Mouse (Mus musculus) liver, embryonic 13.5 days (tissue): Measurements from ENCODE around the gene Kif1a. TPM values are rescaled to one million over a fixed set of nuclear protein-coding genes. Genes with fewer than 3 reads are reported as not detected.

Source experiments
- ATAC-seq: fragments of 200-750 bp; cut with Nextera tagmentation; 2 replicates; pipeline ENCODE4 v1.8.0; 2017; ENCODE audit warnings: low read depth, mild to moderate bottlenecking, moderate number of reproducible peaks, moderate library complexity
- DNase-seq: peaks from one replicate; pipeline ENCODE4 v3.0.0; 2022
- H3K27ac ChIP-seq: fragments of 300-500 bp; sonication (generic); 2 replicates; pipeline ENCODE4 v1.5.1; 2015; ENCODE audit warnings: moderate library complexity, mild to moderate bottlenecking, inconsistent platforms
- H3K27me3 ChIP-seq: fragments of 300-500 bp; sonication (generic); 2 replicates; pipeline ENCODE4 v1.6.1; 2015; ENCODE audit warnings: mild to moderate bottlenecking, inconsistent platforms
- H3K36me3 ChIP-seq: fragments of 300-500 bp; sonication (generic); 2 replicates; pipeline ENCODE4 v1.6.1; 2015; ENCODE audit warnings: mild to moderate bottlenecking, inconsistent platforms
- H3K4me1 ChIP-seq: fragments of 300-500 bp; sonication (generic); replicated peaks from 2 replicates; pipeline ENCODE4 v1.6.1; 2015; ENCODE audit warnings: inconsistent platforms
- H3K4me2 ChIP-seq: fragments of 300-500 bp; sonication (generic); 2 replicates; pipeline ENCODE4 v1.6.1; 2015; ENCODE audit warnings: inconsistent platforms, mild to moderate bottlenecking, moderate library complexity
- H3K4me3 ChIP-seq: fragments of 300-500 bp; sonication (generic); replicated peaks from 2 replicates; pipeline ENCODE4 v1.5.1; 2015; ENCODE audit warnings: mild to moderate bottlenecking, inconsistent platforms
- H3K9ac ChIP-seq: fragments of 300-500 bp; sonication (generic); 2 replicates; pipeline ENCODE4 v1.6.1; 2015; ENCODE audit warnings: mild to moderate bottlenecking, inconsistent platforms
- H3K9me3 ChIP-seq: fragments of 300-500 bp; sonication (generic); replicated peaks from 2 replicates; pipeline ENCODE4 v1.6.1; 2016; ENCODE audit warnings: inconsistent platforms
- WGBS: fragments of 180-500 bp; shearing (Covaris S2); methylation state at CpG from one replicate; pipeline ENCODE4 v1.1.7; 2015; ENCODE audit not compliant: insufficient replicate concordance; 5-methylcytosine and 5-hydroxymethylcytosine counted together
- polyA plus RNA-seq: library from polyadenylated mRNA; unstranded; fragments of >200 nt; fragmentation: Nextera tagmentation; extraction: Ambion mirVana; gene quantifications from 2 replicates; pipeline ENCODE4 v1.2.1, GENCODE M21; 2015

Gene Kif1a
- polyA plus RNA-seq, 1 experiment from 2014 or later, result 0.61 TPM

GRCm38 (mm10) chr1:93085136-93085535 lies 16.6 kb downstream of the Kif1a start:
- H3K9ac ChIP-seq, result no peak overlapping the region
- H3K9me3 ChIP-seq, result no peaks in the 10 kb centered on the region
- ATAC-seq, result no peak
- no peak overlapping the region for H3K4me2 ChIP-seq
- no peak for DNase-seq
- H3K4me3 ChIP-seq, result no peak overlapping the region
- no peaks in the 10 kb centered on the region for H3K4me1 ChIP-seq
- H3K27ac ChIP-seq, result no peak overlapping the region
- no peaks in the 10 kb centered on the region for H3K27me3 ChIP-seq
- H3K36me3 ChIP-seq, result no peaks in the 10 kb centered on the region
- 64% methylated on average over 6 of the region's 6 CpGs for WGBS

- ATAC-seq, result no peak
- no peak for DNase-seq
These were observed 18.1 kb downstream of the Kif1a start for GRCm38 (mm10) chr1:93083420-93084285.

GRCm38 (mm10) chr1:93082121-93082520 lies 19.6 kb downstream of the Kif1a start:
- Histone ChIP-seq H3K36me3 (no peaks in the 10 kb centered on the region), H3K9ac (no peak overlapping the region), H3K4me1 (no peaks in the 10 kb centered on the region), H3K27ac (no peak overlapping the region), H3K4me3 (no peak overlapping the region), H3K27me3 (no peaks in the 10 kb centered on the region), H3K9me3 (no peaks in the 10 kb centered on the region), H3K4me2 (no peak overlapping the region)
- 84% methylated on average over 8 of the region's 8 CpGs for WGBS
- ATAC-seq (no peak), DNase-seq (no peak)

More at GRCm38 (mm10) chr1:93083420-93084285, 18.1 kb downstream of the Kif1a start:
- Histone ChIP-seq H3K4me2 (no peak overlapping the region), H3K4me1 (no peaks in the 10 kb centered on the region), H3K4me3 (no peak overlapping the region), H3K36me3 (no peaks in the 10 kb centered on the region), H3K9me3 (no peaks in the 10 kb centered on the region), H3K27ac (no peak overlapping the region), H3K27me3 (no peaks in the 10 kb centered on the region), H3K9ac (no peak overlapping the region)
- 67% methylated on average over 12 of the region's 12 CpGs for WGBS

GRCm38 (mm10) chr1:93080930-93081589 lies 20.7 kb downstream of the Kif1a start:
- DNase-seq (peak; percentile 26), ATAC-seq (no peak)
- Histone ChIP-seq H3K9me3 (no peaks in the 10 kb centered on the region), H3K27ac (no peak overlapping the region), H3K4me1 (no peaks in the 10 kb centered on the region), H3K27me3 (no peaks in the 10 kb centered on the region), H3K36me3 (no peaks in the 10 kb centered on the region), H3K9ac (no peak overlapping the region), H3K4me2 (no peak overlapping the region), H3K4me3 (no peak overlapping the region)
- 58% methylated on average over 3 of the region's 3 CpGs for WGBS

- Histone ChIP-seq H3K4me1 (no peaks in the 10 kb centered on the region), H3K4me3 (no peak overlapping the region), H3K27me3 (no peaks in the 10 kb centered on the region), H3K27ac (no peak overlapping the region), H3K9ac (no peak overlapping the region), H3K4me2 (no peak overlapping the region), H3K36me3 (no peaks in the 10 kb centered on the region), H3K9me3 (no peaks in the 10 kb centered on the region)
- DNase-seq (no peak), ATAC-seq (no peak)
- 83% methylated on average over 3 of the region's 3 CpGs for WGBS
These were observed 22.1 kb downstream of the Kif1a start for GRCm38 (mm10) chr1:93079602-93080001.

GRCm38 (mm10) chr1:93072279-93072865 lies 29.4 kb downstream of the Kif1a start:
- no peak overlapping the region for H3K4me2 ChIP-seq
- H3K4me1 ChIP-seq, result no peaks in the 10 kb centered on the region
- no peak overlapping the region for H3K9ac ChIP-seq
- no peaks in the 10 kb centered on the region for H3K9me3 ChIP-seq
- no peaks in the 10 kb centered on the region for H3K36me3 ChIP-seq
- H3K27ac ChIP-seq, result no peak overlapping the region
- ATAC-seq, result no peak
- H3K4me3 ChIP-seq, result no peak overlapping the region
- 66% methylated on average over 2 of the region's 2 CpGs for WGBS
- no peak for DNase-seq
- H3K27me3 ChIP-seq, result 0 out of 2 replicates have a peak, but pooled peaks cover 5% of the 10 kb centered on the region

- no peak overlapping the region for H3K4me2 ChIP-seq
- DNase-seq, result no peak
- H3K36me3 ChIP-seq, result no peaks in the 10 kb centered on the region
- no peaks in the 10 kb centered on the region for H3K9me3 ChIP-seq
- WGBS, result 44% methylated on average over 18 of the region's 18 CpGs
- no peak overlapping the region for H3K9ac ChIP-seq
- no peak for ATAC-seq
- no peak overlapping the region for H3K27ac ChIP-seq
- H3K4me3 ChIP-seq, result no peak overlapping the region
- H3K4me1 ChIP-seq, result no peaks in the 10 kb centered on the region
- 0 out of 2 replicates have a peak, but pooled peaks cover 5% of the 10 kb centered on the region for H3K27me3 ChIP-seq
These were observed 30.2 kb downstream of the Kif1a start for GRCm38 (mm10) chr1:93071487-93071971.

GRCm38 (mm10) chr1:93070881-93071280 lies 30.9 kb downstream of the Kif1a start:
- Histone ChIP-seq H3K36me3 (no peaks in the 10 kb centered on the region), H3K9me3 (no peaks in the 10 kb centered on the region), H3K4me1 (no peaks in the 10 kb centered on the region), H3K27ac (no peak overlapping the region), H3K27me3 (0 out of 2 replicates have a peak, but pooled peaks cover 5% of the 10 kb centered on the region), H3K4me2 (no peak overlapping the region), H3K9ac (no peak overlapping the region), H3K4me3 (no peak overlapping the region)
- DNase-seq (no peak), ATAC-seq (no peak)
- WGBS, result 72% methylated on average over 5 of the region's 5 CpGs

GRCm38 (mm10) chr1:93068553-93068952 lies 33.2 kb downstream of the Kif1a start:
- DNase-seq (no peak), ATAC-seq (no peak)
- H3K9ac ChIP-seq, result no peak overlapping the region
- H3K27ac ChIP-seq, result no peak overlapping the region
- H3K36me3 ChIP-seq, result no peaks in the 10 kb centered on the region
- 0 out of 2 replicates have a peak, but pooled peaks cover 5% of the 10 kb centered on the region for H3K27me3 ChIP-seq
- no peak overlapping the region for H3K4me3 ChIP-seq
- no peaks in the 10 kb centered on the region for H3K9me3 ChIP-seq
- H3K4me1 ChIP-seq, result no peaks in the 10 kb centered on the region
- 62% methylated on average over 1 of the region's 1 CpGs for WGBS
- H3K4me2 ChIP-seq, result no peak overlapping the region

- Histone ChIP-seq H3K4me2 (no peak overlapping the region), H3K9ac (no peak overlapping the region), H3K4me1 (no peaks in the 10 kb centered on the region), H3K36me3 (no peaks in the 10 kb centered on the region), H3K27me3 (0 out of 2 replicates have a peak, but pooled peaks cover 3% of the 10 kb centered on the region), H3K4me3 (no peak overlapping the region), H3K9me3 (no peaks in the 10 kb centered on the region), H3K27ac (no peak overlapping the region)
- ATAC-seq, result no peak
- DNase-seq, result no peak
- 63% methylated on average over 6 of the region's 6 CpGs for WGBS
These were observed 36.1 kb downstream of the Kif1a start for GRCm38 (mm10) chr1:93065654-93066053.

GRCm38 (mm10) chr1:93063694-93064093 lies 38.1 kb downstream of the Kif1a start:
- Histone ChIP-seq H3K4me3 (no peak overlapping the region), H3K4me1 (no peaks in the 10 kb centered on the region), H3K27ac (no peak overlapping the region), H3K9ac (no peak overlapping the region), H3K36me3 (no peaks in the 10 kb centered on the region), H3K27me3 (no peaks in the 10 kb centered on the region), H3K4me2 (no peak overlapping the region), H3K9me3 (no peaks in the 10 kb centered on the region)
- no peak for DNase-seq
- WGBS, result 64% methylated on average over 5 of the region's 5 CpGs
- ATAC-seq, result no peak
